Mouse (Mus musculus) cerebellum, adult 9-10 months (tissue): ENCODE measurements around the gene Cct8l1.

Source experiments
- DNase-seq: peaks from one replicate; pipeline ENCODE4 v3.0.0; 2022

Gene Cct8l1

DNA sequence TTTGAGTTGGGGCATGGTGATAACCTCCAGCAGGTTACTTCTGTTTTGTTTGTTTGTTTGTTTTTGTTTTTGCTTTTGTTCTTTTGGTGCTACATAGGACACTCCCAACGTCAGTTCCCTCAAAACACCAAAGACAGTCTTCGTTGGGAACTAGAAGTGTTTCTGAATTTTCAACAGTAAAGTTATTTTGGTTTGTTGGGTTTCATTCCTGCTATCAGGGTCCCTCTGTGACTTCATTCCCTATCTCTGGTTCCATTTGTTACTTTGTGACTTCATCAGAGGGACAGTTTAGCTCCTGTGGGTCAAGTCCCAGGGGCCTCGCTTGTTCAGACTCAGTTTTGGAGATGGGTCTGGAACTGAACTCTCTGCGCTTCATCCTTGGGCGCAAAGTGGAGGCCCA, at the start of gene Cct8l1:
TSS of gene Cct8l1 (plus strand) at position 301 of the 400 bp plus-strand sequence.
- DNase-seq: no peak

DNA sequence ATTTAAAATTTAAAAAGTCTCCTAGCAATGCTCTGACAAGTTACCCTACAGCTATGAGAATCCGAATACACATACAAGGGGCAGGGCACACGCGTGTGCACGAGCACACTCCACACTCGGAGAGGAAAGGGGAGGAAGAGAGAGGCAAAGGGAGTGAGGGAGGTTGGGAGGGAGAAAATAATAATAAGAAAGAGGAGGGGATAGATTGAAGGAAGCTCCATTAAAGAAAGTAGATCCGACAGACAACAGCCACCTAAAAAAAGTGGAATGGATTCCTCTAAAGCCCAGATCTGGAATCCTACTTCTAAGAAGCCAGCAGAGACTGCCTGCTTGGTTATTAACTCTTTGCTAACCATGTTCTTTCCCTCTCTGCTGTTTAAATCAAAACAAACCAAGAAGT, 43.8 kb upstream of the Cct8l1 start:
- no peak for DNase-seq

- DNase-seq: no peak
Observed at GRCm38 (mm10) chr5:25475789-25476188, 40.1 kb upstream of the Cct8l1 start.

DNA sequence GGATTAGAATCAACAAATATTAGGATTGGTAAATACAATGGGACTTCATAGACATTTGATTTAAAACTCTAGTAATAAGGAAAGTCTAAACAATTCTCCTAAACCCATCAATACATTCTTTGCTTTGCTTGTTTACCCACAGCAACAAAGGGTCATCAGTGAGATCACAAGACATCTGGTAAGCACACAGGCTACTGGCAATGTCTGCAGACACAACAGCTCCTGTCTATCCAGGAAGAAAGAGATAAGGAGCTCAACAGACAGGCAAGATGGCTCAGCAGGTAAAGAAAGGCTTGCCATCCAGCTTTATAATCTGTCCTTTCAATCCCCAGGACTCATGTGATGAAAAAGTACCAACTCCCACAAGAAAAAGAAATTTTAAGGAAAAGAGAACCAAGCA, 37.0 kb upstream of the Cct8l1 start:
- no peak for DNase-seq

DNA sequence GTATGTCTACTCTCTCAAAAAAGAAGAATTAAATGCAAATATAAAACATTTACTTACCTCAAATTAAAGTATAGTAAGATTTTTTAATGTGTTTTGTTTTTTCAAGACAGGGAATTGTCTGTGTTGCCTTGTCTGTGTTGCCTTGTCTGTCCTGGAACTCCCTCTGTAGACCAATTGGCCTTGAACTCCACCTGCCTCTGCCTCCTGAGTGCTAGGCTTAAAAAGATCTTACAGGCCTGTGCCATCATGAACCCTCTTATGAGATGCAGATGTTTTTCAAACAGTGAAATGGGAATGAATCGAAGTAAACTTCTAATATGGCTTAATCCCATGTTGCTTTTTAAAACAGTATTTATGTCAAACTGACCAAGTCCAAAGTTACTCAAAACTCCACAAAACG, 19.2 kb upstream of the Cct8l1 start:
- peak; percentile 33 for DNase-seq

DNA sequence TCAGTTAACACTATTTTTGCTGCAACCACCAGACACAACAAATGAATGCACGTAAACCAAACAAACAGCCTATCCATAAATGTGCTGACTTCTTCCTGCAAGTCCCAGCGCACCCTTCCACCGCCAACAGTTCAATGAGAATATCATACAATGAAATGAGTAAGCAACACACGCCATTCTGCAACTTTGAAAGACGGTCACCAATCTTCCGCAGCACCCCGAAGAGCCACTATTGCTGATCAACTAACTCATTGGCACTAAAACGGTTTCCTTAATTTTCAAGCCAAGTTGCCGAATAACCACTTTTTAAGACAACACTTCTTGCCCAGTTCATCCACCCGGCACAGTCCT, 18.5 kb upstream of the Cct8l1 start:
- DNase-seq: no peak

- DNase-seq: peak; percentile 61
Observed at GRCm38 (mm10) chr5:25497720-25498345, 18.0 kb upstream of the Cct8l1 start.

DNA sequence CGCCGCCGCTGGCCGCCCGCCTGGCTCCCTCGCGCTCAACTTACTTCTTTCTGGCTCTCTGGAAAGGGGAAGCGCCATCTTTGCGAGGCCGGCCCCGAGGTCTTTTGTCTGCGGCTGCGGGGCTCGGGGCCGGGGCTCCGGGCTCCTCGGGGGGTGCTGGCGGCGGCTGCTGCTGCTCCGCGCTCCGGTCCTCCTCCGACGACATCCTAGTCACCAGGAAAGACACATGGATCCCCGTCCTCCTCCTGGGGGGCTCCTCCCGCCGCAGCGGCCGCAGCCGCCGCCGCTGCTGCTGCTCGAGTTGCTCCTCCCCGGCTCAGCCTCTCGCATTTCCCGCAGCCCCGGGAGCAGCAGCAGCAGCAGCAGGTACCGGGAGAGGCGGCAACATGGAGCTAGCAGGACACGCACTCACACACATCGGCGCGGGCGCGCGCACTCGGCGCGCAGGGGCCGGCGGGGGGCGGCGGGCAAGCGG, 17.5 kb upstream of the Cct8l1 start, which contains the start of gene Kmt2c:
TSS of gene Kmt2c (minus strand) at position 438 of the 475 bp plus-strand sequence.
- peak; percentile 75 for DNase-seq

- no peak for DNase-seq
Observed at GRCm38 (mm10) chr5:25498821-25499422, 16.9 kb upstream of the Cct8l1 start.

DNA sequence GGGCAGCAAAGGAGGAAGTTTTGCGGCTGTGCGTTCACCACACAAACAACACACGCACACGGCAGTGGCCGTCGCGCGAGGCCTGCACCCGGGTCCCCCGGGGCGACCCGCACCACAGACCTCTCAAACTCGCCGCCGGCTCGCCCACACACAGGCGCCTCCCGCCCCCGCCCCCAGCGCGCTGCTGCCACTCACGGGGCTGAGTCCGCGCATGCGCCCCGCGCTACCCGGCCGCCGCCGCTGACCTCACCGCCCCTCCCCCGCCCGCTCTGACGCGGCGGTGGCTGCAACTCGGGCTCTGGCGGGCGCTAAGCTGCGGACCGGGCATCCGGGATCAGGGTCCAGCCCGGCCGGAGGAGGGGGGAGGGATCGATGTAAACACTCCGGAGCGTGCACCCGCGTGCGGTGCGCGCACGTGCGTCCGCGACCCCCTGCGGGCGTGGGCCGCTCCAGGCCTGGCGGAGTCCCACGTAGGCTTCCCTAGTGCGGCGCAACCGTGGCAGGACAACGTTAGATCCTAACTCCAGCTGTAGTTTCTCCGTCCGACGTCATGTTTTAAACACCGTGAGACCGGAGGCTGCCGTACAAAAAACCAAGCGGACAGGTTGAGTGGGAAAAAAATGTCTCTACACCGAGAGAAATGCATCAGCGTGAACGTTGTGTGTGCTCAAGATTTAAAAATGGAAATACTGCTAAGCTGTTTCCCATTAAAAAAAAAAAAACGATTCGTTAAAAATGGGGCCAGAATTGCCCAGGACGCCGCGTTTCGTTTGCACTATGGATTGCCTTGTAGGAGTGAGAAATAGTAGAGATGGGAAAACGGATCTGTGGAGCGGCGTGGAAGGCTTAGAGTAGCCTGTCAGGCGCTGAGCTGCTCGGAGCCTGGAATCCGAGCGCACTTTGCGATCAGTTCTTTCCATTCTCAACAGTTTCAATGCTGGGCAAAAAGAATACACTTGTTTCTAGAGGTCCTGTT, 16.2 kb upstream of the Cct8l1 start:
- DNase-seq: peak; percentile 99

GRCm38 (mm10) chr5:25500686-25501085, 15.2 kb upstream of the Cct8l1 start:
- peak; percentile 52 for DNase-seq

DNA sequence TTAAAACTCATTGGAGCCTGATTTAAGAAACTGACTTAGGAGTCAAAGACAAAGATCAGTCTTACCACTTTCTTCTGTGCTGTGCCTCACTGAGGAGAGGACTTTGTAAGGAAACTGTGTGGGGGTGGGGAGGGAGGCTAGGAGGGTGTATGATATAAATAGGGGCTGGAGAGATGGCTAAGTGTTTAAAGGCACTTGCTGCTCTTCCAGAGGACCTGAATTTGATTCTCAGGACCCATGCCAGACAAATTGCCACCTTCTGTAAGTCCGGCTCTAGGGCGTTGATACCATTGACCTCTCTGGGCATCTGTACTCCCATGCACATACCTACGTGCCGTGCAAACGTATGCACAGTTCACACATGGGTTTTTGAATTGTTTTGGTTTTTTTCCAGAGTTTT, 9.8 kb upstream of the Cct8l1 start:
- no peak for DNase-seq

GRCm38 (mm10) chr5:25516301-25516895, 531 bp downstream of the Cct8l1 start:
- no peak for DNase-seq

- no peak for DNase-seq
Observed at GRCm38 (mm10) chr5:25517550-25517949, 1.7 kb downstream of the Cct8l1 start.

GRCm38 (mm10) chr5:25519820-25520219, 4.0 kb downstream of the Cct8l1 start:
- peak; percentile 50 for DNase-seq

DNA sequence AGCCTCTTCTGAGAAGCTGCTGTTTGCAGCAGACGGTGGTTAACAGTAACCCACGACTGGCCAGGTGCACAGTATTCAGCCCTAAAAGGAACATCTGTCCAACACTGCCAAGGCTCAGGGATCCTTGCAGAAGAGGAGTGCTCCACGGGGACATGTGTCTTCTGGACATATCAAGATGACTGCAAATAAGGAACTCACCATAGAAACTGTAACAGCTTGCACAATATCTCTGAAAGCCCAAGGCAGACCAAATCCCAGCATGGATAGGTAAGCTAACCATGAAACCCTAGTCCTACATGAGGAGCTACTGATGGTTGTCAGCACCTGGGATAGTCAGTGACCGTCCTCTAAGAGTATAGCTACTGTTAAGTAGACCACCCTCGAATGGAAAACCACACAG, 5.6 kb downstream of the Cct8l1 start:
- DNase-seq: no peak

DNA sequence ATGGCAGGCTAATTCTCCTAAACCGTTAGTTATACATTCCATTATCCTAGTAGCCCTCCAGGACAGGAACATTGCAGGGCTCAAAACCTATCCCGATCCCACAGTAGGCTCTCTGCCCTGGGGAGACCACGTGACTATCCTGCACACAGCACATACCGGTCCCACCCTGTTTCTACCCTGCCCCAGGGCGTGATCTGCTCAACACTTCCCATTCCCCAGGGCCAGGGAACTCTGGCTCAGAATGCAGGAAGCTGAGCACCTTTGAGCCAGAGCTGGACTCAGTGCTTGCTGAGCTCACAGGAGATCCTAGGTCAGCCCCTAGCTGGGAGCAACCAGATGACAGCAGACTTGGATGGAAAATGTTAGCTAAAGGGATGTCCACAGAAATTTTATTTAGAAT, 10.2 kb downstream of the Cct8l1 start:
- no peak for DNase-seq

DNA sequence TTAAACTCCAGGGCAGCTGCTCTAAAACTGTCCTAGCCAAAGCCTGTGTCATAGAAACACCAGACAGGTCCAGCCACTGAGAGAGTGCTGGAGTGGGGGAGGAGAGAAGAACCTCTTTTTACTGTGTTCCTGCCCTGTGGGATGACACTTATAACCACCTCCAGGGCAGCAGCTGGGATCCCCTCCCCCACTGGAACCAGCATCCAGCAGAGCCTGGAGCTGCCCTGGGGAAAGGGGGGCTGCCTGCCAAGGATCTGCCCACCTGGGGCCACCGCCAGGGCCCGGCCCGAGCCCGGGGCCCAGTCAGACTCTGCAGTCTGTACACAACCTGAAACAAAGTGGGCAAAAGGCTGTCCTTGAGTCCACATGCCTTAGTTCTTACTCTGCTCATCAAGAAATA, 11.1 kb downstream of the Cct8l1 start:
- DNase-seq: peak; percentile 52

- DNase-seq: peak; percentile 44
Observed at GRCm38 (mm10) chr5:25527971-25528370, 12.1 kb downstream of the Cct8l1 start.

- no peak for DNase-seq
Observed at GRCm38 (mm10) chr5:25528851-25529528, 13.1 kb downstream of the Cct8l1 start.

- DNase-seq: peak; percentile 100
Observed at GRCm38 (mm10) chr5:25529529-25530421, 13.9 kb downstream of the Cct8l1 start.
